Mouse (Mus musculus) hindbrain, embryonic 11.5 days (tissue): Measurements from ENCODE around the gene Cabp4. TPM values are rescaled to one million over a fixed set of nuclear protein-coding genes. Genes with fewer than 3 reads are reported as not detected.
"Not testable (repeated sequence)": the region's sequence is repeated elsewhere in the genome, so short reads cannot be mapped to it uniquely, and the experiment has no call there.

ENCODE experiments used
- ATAC-seq: fragments of 200-750 bp; cut with Nextera tagmentation; 2 replicates; pipeline ENCODE4 v1.8.0; 2017; ENCODE audit warnings: mild to moderate bottlenecking, moderate TSS enrichment, moderate library complexity; ENCODE audit not compliant: low FRiP score
- DNase-seq: peaks from one replicate; pipeline ENCODE4 v3.0.0-alpha.2; 2015; ENCODE audit warnings: low spot score
- H3K27ac ChIP-seq: fragments of 300-500 bp; sonication (generic); 2 replicates; pipeline ENCODE4 v1.5.1; 2014; ENCODE audit warnings: mild to moderate bottlenecking, low read depth, low read length
- H3K27me3 ChIP-seq: fragments of 300-500 bp; sonication (generic); 2 replicates; pipeline ENCODE4 v1.6.1; 2014; ENCODE audit warnings: mild to moderate bottlenecking, low read length, moderate library complexity, mixed read lengths; ENCODE audit not compliant: control insufficient read depth, insufficient read depth
- H3K36me3 ChIP-seq: fragments of 300-500 bp; sonication (generic); 2 replicates; pipeline ENCODE4 v1.6.1; 2014; ENCODE audit warnings: mild to moderate bottlenecking, low read length, moderate library complexity, mixed read lengths; ENCODE audit not compliant: control insufficient read depth, insufficient read depth
- H3K4me1 ChIP-seq: fragments of 300-500 bp; sonication (generic); replicated peaks from 2 replicates; pipeline ENCODE4 v1.6.1; 2014; ENCODE audit warnings: low read length, mixed read lengths; ENCODE audit not compliant: control insufficient read depth, insufficient read depth
- H3K4me2 ChIP-seq: fragments of 300-500 bp; sonication (generic); replicated peaks from 2 replicates; pipeline ENCODE4 v1.6.1; 2014; ENCODE audit warnings: mild to moderate bottlenecking, low read depth, low read length
- H3K4me3 ChIP-seq: fragments of 300-500 bp; sonication (generic); 2 replicates; pipeline ENCODE4 v1.5.1; 2014; ENCODE audit warnings: low read depth, low read length
- H3K9ac ChIP-seq: fragments of 300-500 bp; sonication (generic); 2 replicates; pipeline ENCODE4 v1.6.1; 2014; ENCODE audit warnings: low read depth, low read length
- H3K9me3 ChIP-seq: fragments of 300-500 bp; sonication (generic); 2 replicates; pipeline ENCODE4 v1.6.1; 2016; ENCODE audit warnings: low read length; ENCODE audit not compliant: control insufficient read depth
- WGBS: fragments of 180-500 bp; shearing (Covaris S2); extraction: QIAGEN DNeasy Blood & Tissue Kit; methylation state at CpG from one replicate; pipeline ENCODE4 v1.1.7; 2014; 5-methylcytosine and 5-hydroxymethylcytosine counted together
- polyA plus RNA-seq: library from polyadenylated mRNA; unstranded; fragments of >200 nt; fragmentation: Nextera tagmentation; extraction: Ambion mirVana; gene quantifications from 2 replicates; pipeline ENCODE4 v1.2.1, GENCODE M21; 2014

Cabp4 gene
- polyA plus RNA-seq, 1 experiment from 2014 or later = not detected

GRCm38 (mm10) chr19:4135229-4135962, 8.4 kb downstream of the Cabp4 start:
- WGBS = 85% methylated on average over 6 of the region's 6 CpGs

GRCm38 (mm10) chr19:4134354-4134753, 9.5 kb downstream of the Cabp4 start:
- no peaks in the 10 kb centered on the region for H3K9me3 ChIP-seq
- no peak overlapping the region for H3K4me2 ChIP-seq
- no peak for DNase-seq
- ATAC-seq = no peak
- no peak overlapping the region for H3K4me3 ChIP-seq
- peaks cover 7% of the 10 kb centered on the region; the same call in 1 of the 2 replicates for H3K36me3 ChIP-seq
- no peak overlapping the region for H3K9ac ChIP-seq
- no peaks in the 10 kb centered on the region for H3K27me3 ChIP-seq
- no peaks in the 10 kb centered on the region for H3K4me1 ChIP-seq
- H3K27ac ChIP-seq = no peak overlapping the region
- 91% methylated on average over 4 of the region's 4 CpGs for WGBS

More at GRCm38 (mm10) chr19:4135229-4135962, 8.4 kb downstream of the Cabp4 start:
- not testable (repeated sequence) for DNase-seq, H3K4me3 ChIP-seq, H3K27ac ChIP-seq, H3K36me3 ChIP-seq, H3K4me1 ChIP-seq, ATAC-seq, H3K9me3 ChIP-seq, H3K27me3 ChIP-seq, H3K9ac ChIP-seq, H3K4me2 ChIP-seq

GRCm38 (mm10) chr19:4131768-4132167, 12.1 kb downstream of the Cabp4 start:
- 90% methylated on average over 2 of the region's 2 CpGs for WGBS
- H3K4me2 ChIP-seq = no peak overlapping the region
- DNase-seq (no peak), ATAC-seq (no peak)
- peaks cover 1% of the 10 kb centered on the region; the same call in 1 of the 2 replicates for H3K4me1 ChIP-seq
- H3K9me3 ChIP-seq = no peaks in the 10 kb centered on the region
- H3K4me3 ChIP-seq = no peak overlapping the region
- H3K27ac ChIP-seq = no peak overlapping the region
- no peak overlapping the region for H3K9ac ChIP-seq
- no peaks in the 10 kb centered on the region for H3K27me3 ChIP-seq
- peaks cover 7% of the 10 kb centered on the region; the same call in 1 of the 2 replicates for H3K36me3 ChIP-seq

GRCm38 (mm10) chr19:4131075-4131474, 12.8 kb downstream of the Cabp4 start:
- Histone ChIP-seq H3K4me2 (no peak overlapping the region), H3K4me1 (peaks cover 4% of the 10 kb centered on the region; the same call in 1 of the 2 replicates), H3K9ac (no peak overlapping the region), H3K27ac (no peak overlapping the region), H3K4me3 (no peak overlapping the region), H3K9me3 (no peaks in the 10 kb centered on the region), H3K27me3 (no peaks in the 10 kb centered on the region), H3K36me3 (peaks cover 7% of the 10 kb centered on the region; the same call in 1 of the 2 replicates)
- no peak for ATAC-seq
- no peak for DNase-seq
- 88% methylated on average over 5 of the region's 5 CpGs for WGBS

GRCm38 (mm10) chr19:4130106-4130505, 13.7 kb downstream of the Cabp4 start:
- Histone ChIP-seq H3K27ac (no peak overlapping the region), H3K36me3 (peaks cover 7% of the 10 kb centered on the region; the same call in 1 of the 2 replicates), H3K9me3 (no peaks in the 10 kb centered on the region), H3K27me3 (no peaks in the 10 kb centered on the region), H3K4me2 (no peak overlapping the region), H3K9ac (no peak overlapping the region), H3K4me1 (peaks cover 4% of the 10 kb centered on the region; the same call in 1 of the 2 replicates), H3K4me3 (no peak overlapping the region)
- DNase-seq = no peak
- ATAC-seq = no peak
- 91% methylated on average over 4 of the region's 4 CpGs for WGBS

GRCm38 (mm10) chr19:4129462-4129861, 14.4 kb downstream of the Cabp4 start:
- no peaks in the 10 kb centered on the region for H3K9me3 ChIP-seq
- WGBS = 95% methylated on average over 7 of the region's 7 CpGs
- H3K4me1 ChIP-seq = peaks cover 4% of the 10 kb centered on the region; the same call in 1 of the 2 replicates
- DNase-seq (no peak), ATAC-seq (no peak)
- H3K27ac ChIP-seq = no peak overlapping the region
- H3K4me2 ChIP-seq = no peak overlapping the region
- peaks cover 7% of the 10 kb centered on the region; the same call in 1 of the 2 replicates for H3K36me3 ChIP-seq
- no peaks in the 10 kb centered on the region for H3K27me3 ChIP-seq
- no peak overlapping the region for H3K9ac ChIP-seq
- H3K4me3 ChIP-seq = no peak overlapping the region

- ATAC-seq (no peak), DNase-seq (peak; percentile 16)
- H3K9ac ChIP-seq = peak overlapping the region; percentile 77
- peak overlapping the region; percentile 76 for H3K4me2 ChIP-seq
- no peaks in the 10 kb centered on the region for H3K27me3 ChIP-seq
- 72% methylated on average over 7 of the region's 7 CpGs for WGBS
- H3K36me3 ChIP-seq = peaks cover 7% of the 10 kb centered on the region; the same call in 1 of the 2 replicates
- no peak overlapping the region for H3K27ac ChIP-seq
- no peaks in the 10 kb centered on the region for H3K9me3 ChIP-seq
- peak overlapping the region; percentile 65 for H3K4me3 ChIP-seq
- H3K4me1 ChIP-seq = peaks cover 4% of the 10 kb centered on the region; the same call in 1 of the 2 replicates
Observed at GRCm38 (mm10) chr19:4126759-4127495, 16.9 kb downstream of the Cabp4 start.

GRCm38 (mm10) chr19:4125741-4126696, 17.8 kb downstream of the Cabp4 start, which contains the start of gene Aip:
Gene Aip, minus strand, starts transcription at chr19:4125858.
- peaks cover under 1% of the 10 kb centered on the region; the same call in 1 of the 2 replicates for H3K36me3 ChIP-seq
- ATAC-seq (peak; percentile 94), DNase-seq (peak; percentile 97)
- peak within 1 kb of the TSS; percentile 76 for H3K4me2 ChIP-seq
- peak within 1 kb of the TSS; percentile 53; the same call in 1 of the 2 replicates for H3K27ac ChIP-seq
- H3K4me3 ChIP-seq = peak within 1 kb of the TSS; percentile 65
- H3K4me1 ChIP-seq = peaks cover 4% of the 10 kb centered on the region; the same call in 1 of the 2 replicates
- no peaks in the 10 kb centered on the region for H3K9me3 ChIP-seq
- H3K27me3 ChIP-seq = no peaks in the 10 kb centered on the region
- WGBS = 1% methylated on average over 60 of the region's 64 CpGs
- H3K9ac ChIP-seq = peak within 1 kb of the TSS; percentile 77
